Mouse (Mus musculus): Measurements from ENCODE around the gene Espnl. TPM values are rescaled to one million over a fixed set of nuclear protein-coding genes. Genes with fewer than 3 reads are reported as not detected.

Espnl gene
- 0.04 TPM for polyA plus RNA-seq (2015; fragmentation: Illumina TruSeq; extraction: RNeasy Lipid Tissue Mini Kit (QIAGEN cat#74804); ENCODE audit: insufficient read depth, low replicate concordance)

DNA sequence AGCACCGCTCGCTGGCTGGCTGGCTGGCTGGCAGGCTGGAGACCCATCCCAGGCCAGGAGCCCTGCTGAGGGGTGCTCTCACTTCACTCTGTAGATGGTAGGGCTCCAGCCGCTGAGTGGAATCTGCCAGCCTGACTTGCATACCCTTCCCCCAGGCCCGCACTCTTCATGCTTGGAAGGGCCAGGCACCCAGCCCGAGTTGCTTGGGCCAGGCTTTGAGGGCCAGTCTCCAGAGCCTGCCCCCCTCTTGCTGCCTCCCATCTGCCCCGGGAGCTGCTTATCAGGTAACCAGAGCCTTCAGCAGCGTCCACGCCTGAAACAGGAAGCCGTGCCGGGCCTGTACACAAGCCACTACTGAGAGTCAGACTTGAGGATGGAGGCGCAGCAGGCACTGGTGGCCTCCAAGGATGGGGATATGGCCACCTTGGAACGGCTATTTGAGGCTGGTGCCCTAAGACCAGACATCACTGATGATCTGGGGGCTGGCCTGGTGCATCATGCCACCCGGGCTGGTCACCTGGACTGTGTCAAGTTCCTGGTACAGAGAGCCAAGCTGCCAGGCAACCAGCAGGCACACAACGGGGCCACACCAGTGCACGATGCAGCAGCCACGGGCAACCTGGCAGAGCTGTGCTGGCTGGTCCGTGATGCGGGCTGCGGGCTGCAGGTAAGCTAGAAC, at the start of gene Espnl:
Espnl (plus strand) TSS at position 316 of the 679 bp plus-strand sequence.

DNA sequence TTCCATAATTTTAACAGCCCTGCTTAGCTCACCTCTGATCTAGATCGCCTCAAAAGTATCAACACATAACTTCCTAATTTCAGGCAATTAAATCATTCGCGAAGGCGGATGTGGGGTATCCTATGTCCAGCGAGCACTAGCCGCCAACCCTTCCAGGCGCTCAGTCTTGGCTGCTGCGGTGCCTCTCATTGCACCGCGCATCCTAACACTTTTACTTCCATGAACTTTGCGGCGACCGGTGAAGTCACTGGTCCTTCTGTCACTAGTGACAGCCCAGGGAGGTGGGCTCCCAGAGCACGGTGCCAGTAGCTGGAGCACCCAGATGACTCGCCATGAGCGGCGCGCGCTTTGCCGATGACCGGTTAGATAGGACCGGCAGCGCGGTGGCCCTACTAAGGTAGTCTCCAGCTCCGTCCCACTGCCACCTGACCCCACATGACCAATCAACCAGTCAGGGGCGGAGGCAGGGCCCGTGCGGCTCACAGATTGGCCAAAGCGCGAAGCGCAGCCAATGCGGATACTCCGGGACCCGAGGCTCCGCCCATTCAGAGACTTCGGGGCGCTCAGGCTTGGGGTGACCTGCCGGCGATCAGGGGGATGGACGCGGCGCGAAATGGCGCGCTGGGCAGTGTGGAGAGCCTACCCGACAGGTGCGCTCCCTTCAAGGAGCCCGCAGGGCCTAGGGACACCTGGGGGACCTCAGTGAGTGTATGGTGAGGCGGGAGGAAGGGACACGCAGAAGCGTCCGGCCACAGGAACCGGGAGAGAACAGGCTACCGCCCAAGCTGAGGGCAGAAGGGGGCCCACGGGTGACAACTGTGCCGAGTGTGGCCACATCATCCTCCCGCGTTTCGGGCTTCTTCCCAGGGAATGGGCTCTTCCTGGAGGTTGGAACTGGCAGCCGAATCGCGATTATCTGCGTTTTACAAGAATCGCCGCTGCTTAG, 23.8 kb upstream of the Espnl start, which contains the start of gene Scly:
Scly (plus strand) TSS at position 540 of the 946 bp plus-strand sequence.

DNA sequence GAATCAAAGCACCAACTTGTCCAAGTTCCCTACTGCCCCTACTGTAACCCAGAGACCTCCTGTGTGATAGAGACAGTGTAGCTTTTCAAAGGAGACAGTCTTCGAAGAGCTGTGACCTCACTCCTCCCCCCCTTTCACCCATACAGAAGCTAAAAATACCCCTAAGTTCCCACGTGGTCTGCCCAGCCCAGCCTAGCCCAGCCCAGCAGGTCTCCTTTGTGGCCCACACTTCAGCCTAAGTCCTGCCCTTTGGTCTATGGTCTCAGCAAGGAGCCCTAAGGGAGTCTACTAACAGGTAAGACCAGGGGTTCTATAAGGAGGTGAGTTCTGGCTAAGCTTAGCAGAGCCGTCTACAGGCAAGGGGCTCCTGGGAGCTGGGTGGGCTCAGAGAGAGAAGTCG, 29.0 kb downstream of the Espnl start, which contains the start of gene Klhl30:
Klhl30 (plus strand) TSS at position 176 of the 400 bp plus-strand sequence.

DNA sequence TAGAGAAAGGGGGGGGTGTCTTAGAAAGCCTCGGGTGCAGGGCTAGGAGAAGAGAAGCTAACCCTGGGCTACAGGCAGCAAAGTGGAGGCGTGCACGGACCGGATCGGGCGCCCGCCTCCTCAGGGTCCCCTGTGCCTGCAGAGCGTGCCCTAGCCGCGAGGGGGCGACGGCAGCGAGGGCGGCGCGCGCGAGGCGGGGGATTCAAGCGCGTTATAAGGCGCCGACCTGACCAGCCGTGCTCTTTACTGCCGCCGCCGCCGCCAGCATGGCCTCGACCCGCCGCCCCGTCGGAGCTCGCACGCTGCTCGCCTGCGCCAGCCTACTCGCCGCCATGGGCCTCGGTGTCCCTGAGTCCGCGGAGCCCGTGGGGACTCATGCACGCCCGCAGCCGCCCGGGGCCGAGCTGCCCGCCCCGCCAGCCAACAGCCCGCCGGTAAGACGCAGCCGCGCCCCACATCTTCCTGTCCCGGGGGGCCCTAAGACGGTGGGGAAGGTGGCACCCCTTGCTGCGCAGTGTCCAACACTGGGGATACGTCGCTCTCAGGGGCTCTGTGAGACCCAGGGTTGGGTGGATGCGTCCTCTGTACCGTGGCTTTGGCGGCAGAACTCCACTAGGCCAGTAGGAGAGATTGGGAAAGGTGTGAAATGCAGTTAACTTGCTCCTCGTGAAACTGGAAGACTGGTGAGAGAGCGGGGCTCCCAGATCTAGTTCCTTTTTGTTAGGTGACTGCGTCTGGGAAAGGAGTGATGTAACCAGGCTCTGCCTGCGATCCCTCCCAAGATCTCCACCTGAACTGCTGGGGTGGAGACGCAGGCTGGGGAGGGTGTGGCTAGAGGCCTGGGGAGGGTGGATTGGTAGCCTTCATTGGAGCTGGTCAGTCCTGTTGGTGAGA, 44.6 kb downstream of the Espnl start, which contains the start of gene Erfe:
Erfe (plus strand) TSS at position 216 of the 894 bp plus-strand sequence.

Other genes with a start within 250 kb of the Espnl start
- 1.6 TPM for gene Rbm44, start 177.0 kb upstream of the Espnl start, polyA plus RNA-seq (2015; fragmentation: Illumina TruSeq; extraction: RNeasy Lipid Tissue Mini Kit (QIAGEN cat#74804); ENCODE audit: insufficient read depth, low replicate concordance)
- 5.8 TPM for gene Ramp1, start 142.3 kb upstream of the Espnl start, polyA plus RNA-seq (2015; fragmentation: Illumina TruSeq; extraction: RNeasy Lipid Tissue Mini Kit (QIAGEN cat#74804); ENCODE audit: insufficient read depth, low replicate concordance)
- gene Ube2f, start 71.8 kb upstream of the Espnl start, polyA plus RNA-seq (2015; fragmentation: Illumina TruSeq; extraction: RNeasy Lipid Tissue Mini Kit (QIAGEN cat#74804); ENCODE audit: insufficient read depth, low replicate concordance): 101 TPM
- gene Scly, start 23.7 kb upstream of the Espnl start, polyA plus RNA-seq (2015; fragmentation: Illumina TruSeq; extraction: RNeasy Lipid Tissue Mini Kit (QIAGEN cat#74804); ENCODE audit: insufficient read depth, low replicate concordance): 22.0 TPM
- gene Klhl30, start 28.9 kb downstream of the Espnl start, polyA plus RNA-seq (2015; fragmentation: Illumina TruSeq; extraction: RNeasy Lipid Tissue Mini Kit (QIAGEN cat#74804); ENCODE audit: insufficient read depth, low replicate concordance): 0.23 TPM
- gene Erfe, start 44.4 kb downstream of the Espnl start, polyA plus RNA-seq (2015; fragmentation: Illumina TruSeq; extraction: RNeasy Lipid Tissue Mini Kit (QIAGEN cat#74804); ENCODE audit: insufficient read depth, low replicate concordance): 0.28 TPM
- gene Ilkap, start 76.7 kb downstream of the Espnl start, polyA plus RNA-seq (2015; fragmentation: Illumina TruSeq; extraction: RNeasy Lipid Tissue Mini Kit (QIAGEN cat#74804); ENCODE audit: insufficient read depth, low replicate concordance): 132 TPM
- 15.8 TPM for gene Hes6, start 92.0 kb downstream of the Espnl start, polyA plus RNA-seq (2015; fragmentation: Illumina TruSeq; extraction: RNeasy Lipid Tissue Mini Kit (QIAGEN cat#74804); ENCODE audit: insufficient read depth, low replicate concordance)
- gene Per2, start 137.2 kb downstream of the Espnl start, polyA plus RNA-seq (2015; fragmentation: Illumina TruSeq; extraction: RNeasy Lipid Tissue Mini Kit (QIAGEN cat#74804); ENCODE audit: insufficient read depth, low replicate concordance): 4.1 TPM
- 7.5 TPM for gene Traf3ip1, start 172.6 kb downstream of the Espnl start, polyA plus RNA-seq (2015; fragmentation: Illumina TruSeq; extraction: RNeasy Lipid Tissue Mini Kit (QIAGEN cat#74804); ENCODE audit: insufficient read depth, low replicate concordance)
- 16.2 TPM for gene Asb1, start 218.5 kb downstream of the Espnl start, polyA plus RNA-seq (2015; fragmentation: Illumina TruSeq; extraction: RNeasy Lipid Tissue Mini Kit (QIAGEN cat#74804); ENCODE audit: insufficient read depth, low replicate concordance)

Measured in spleen, adult 10 weeks (tissue).